In genomic region chr3:32573881-32574280, GRCm38 (mm10) we compare ENCODE assay signal across 26 mouse cellular contexts. TPM values are rescaled to one million over a fixed set of nuclear protein-coding genes. Genes with fewer than 3 reads are reported as not detected.
DNase-seq lines count a peak whose midpoint lies in the region; ATAC-seq and TF ChIP-seq lines count a peak whose summit lies in the region.
"Had no signal": no experiment of that assay in that cellular context is flagged by ENCODE, and none has a peak within 500 bp of the region (broad histone marks: within the 10 kb centered on the region; RNA-seq: fewer than 3 reads in every experiment).

No protein-coding gene starts in this region.

- no peaks in the 10 kb centered on the region for H3K27me3 ChIP-seq in heart, embryonic 10.5 days (ENCODE audit: insufficient read depth, poor library complexity, severe bottlenecking)
- no peaks in the 10 kb centered on the region for H3K27me3 ChIP-seq in kidney, adult 2 months (replicated peaks; ENCODE audit: control insufficient read depth, insufficient read depth, low read length)
- H3K27me3 ChIP-seq in kidney, embryonic 14.5 days (ENCODE audit: control insufficient read depth, insufficient read depth, low read length): no peaks in the 10 kb centered on the region
- H3K27me3 ChIP-seq in liver, adult 2 months (ENCODE audit: control insufficient read depth, insufficient read depth, low read length): no peaks in the 10 kb centered on the region
- no peaks in the 10 kb centered on the region for H3K27me3 ChIP-seq in liver, embryonic 11.5 days (replicated peaks; ENCODE audit: control insufficient read depth, insufficient read depth, low read length)
- no peaks in the 10 kb centered on the region for H3K27me3 ChIP-seq in embryonic facial prominence, embryonic 10.5 days (replicated peaks; ENCODE audit: low read depth, poor library complexity, severe bottlenecking)
- H3K27me3 ChIP-seq: forebrain, embryonic 13.5 days; heart, embryonic 12.5 days; heart, embryonic 15.5 days; hindbrain, embryonic 13.5 days had no signal

- H3K9ac ChIP-seq in kidney, embryonic 14.5 days (ENCODE audit: low read depth, low read length): no peak overlapping the region
- no peak overlapping the region for H3K9ac ChIP-seq in liver, adult 2 months (ENCODE audit: low read depth, low read length)
- H3K9ac ChIP-seq in liver, embryonic 11.5 days (ENCODE audit: low read depth, low read length): no peak overlapping the region
- H3K9ac ChIP-seq: forebrain, embryonic 13.5 days; heart, embryonic 12.5 days; heart, embryonic 15.5 days; hindbrain, embryonic 13.5 days had no signal

- H3K9me3 ChIP-seq in heart, embryonic 10.5 days: no peaks in the 10 kb centered on the region
- no peaks in the 10 kb centered on the region for H3K9me3 ChIP-seq in kidney, embryonic 14.5 days (ENCODE audit: control insufficient read depth, low read length)
- H3K9me3 ChIP-seq in liver, embryonic 11.5 days (ENCODE audit: control insufficient read depth, low read length): no peaks in the 10 kb centered on the region
- H3K9me3 ChIP-seq in embryonic facial prominence, embryonic 10.5 days: no peaks in the 10 kb centered on the region
- H3K9me3 ChIP-seq: forebrain, embryonic 10.5 days; forebrain, embryonic 13.5 days; heart, embryonic 12.5 days; heart, embryonic 15.5 days; hindbrain, embryonic 10.5 days; hindbrain, embryonic 13.5 days had no signal

- peaks cover 67% of the 10 kb centered on the region for H3K36me3 ChIP-seq in heart, embryonic 10.5 days
- H3K36me3 ChIP-seq in kidney, adult 2 months (ENCODE audit: control insufficient read depth, insufficient read depth, low read length): peaks cover 18% of the 10 kb centered on the region
- peaks cover 44% of the 10 kb centered on the region for H3K36me3 ChIP-seq in kidney, embryonic 14.5 days (ENCODE audit: control insufficient read depth, insufficient read depth, low read length)
- peaks cover 43% of the 10 kb centered on the region for H3K36me3 ChIP-seq in liver, adult 2 months (ENCODE audit: control insufficient read depth, insufficient read depth, low read length)
- peaks cover 16% of the 10 kb centered on the region for H3K36me3 ChIP-seq in liver, embryonic 11.5 days (ENCODE audit: control insufficient read depth, insufficient read depth, low read length)
- peaks cover 66% of the 10 kb centered on the region for H3K36me3 ChIP-seq in embryonic facial prominence, embryonic 10.5 days (replicated peaks)

- no peak overlapping the region for H3K4me2 ChIP-seq in kidney, embryonic 14.5 days (replicated peaks; ENCODE audit: low read depth, low read length)
- no peak overlapping the region for H3K4me2 ChIP-seq in liver, embryonic 11.5 days
- H3K4me2 ChIP-seq: forebrain, embryonic 13.5 days; heart, embryonic 12.5 days; heart, embryonic 15.5 days; hindbrain, embryonic 13.5 days had no signal

- 87% methylated on average over 9 of the region's 9 CpGs for WGBS in heart, embryonic 10.5 days
- 58% methylated on average over 9 of the region's 9 CpGs for WGBS in kidney, adult 2 months
- 75% methylated on average over 9 of the region's 9 CpGs for WGBS in kidney, embryonic 14.5 days
- WGBS in liver, adult 2 months: 76% methylated on average over 9 of the region's 9 CpGs
- WGBS in liver, embryonic 11.5 days: 85% methylated on average over 9 of the region's 9 CpGs
- WGBS in embryonic facial prominence, embryonic 10.5 days: 70% methylated on average over 9 of the region's 9 CpGs

- TF ChIP-seq CTCF in kidney, adult 2 months (conservative IDR thresholded peaks at IDR 0.05; ENCODE audit: insufficient read depth, insufficient read length, low read depth, low read length): no peak
- no peak for TF ChIP-seq CTCF in liver, adult 2 months (IDR thresholded peaks at IDR 0.05; ENCODE audit: low read depth, low read length)

- DNase-seq in heart, adult 11 months: peak; percentile 73
- no peak for DNase-seq in heart, embryonic 10.5 days (ENCODE audit: low spot score)
- peak; percentile 77 for DNase-seq in kidney, adult 2 months
- peak; percentile 64 for DNase-seq in liver, adult 2 months (ENCODE audit: extremely low read depth, low read depth, low spot score)
- DNase-seq in liver, embryonic 11.5 days (ENCODE audit: low spot score): no peak
- no peak for DNase-seq in embryonic facial prominence, embryonic 10.5 days (ENCODE audit: low spot score)
- DNase-seq: adrenal gland, adult 8-10 months; adrenal gland, postnatal 25 days; cerebellum, adult 11-12 months; cerebellum, adult 8-10 months; cerebellum, postnatal 10 days; cerebellum, postnatal 36 days; embryo, embryonic 11 days; gastrocnemius, postnatal 10 days; gastrocnemius, postnatal 36 days; heart, postnatal 10 days; heart, postnatal 36 days had no signal

- H3K4me1 ChIP-seq in heart, embryonic 10.5 days: no peaks in the 10 kb centered on the region
- H3K4me1 ChIP-seq in kidney, adult 2 months (ENCODE audit: control insufficient read depth, insufficient read depth, low read length): peaks cover 2% of the 10 kb centered on the region; the same call in 1 of the 2 replicates
- H3K4me1 ChIP-seq in kidney, embryonic 14.5 days (ENCODE audit: control insufficient read depth, insufficient read depth, low read length): no peaks in the 10 kb centered on the region
- H3K4me1 ChIP-seq in liver, adult 2 months (ENCODE audit: control insufficient read depth, insufficient read depth, low read length): peaks cover 19% of the 10 kb centered on the region
- H3K4me1 ChIP-seq in liver, embryonic 11.5 days (replicated peaks; ENCODE audit: control insufficient read depth, insufficient read depth, low read length): no peaks in the 10 kb centered on the region
- no peaks in the 10 kb centered on the region for H3K4me1 ChIP-seq in embryonic facial prominence, embryonic 10.5 days
- H3K4me1 ChIP-seq: forebrain, embryonic 13.5 days; heart, embryonic 15.5 days; hindbrain, embryonic 10.5 days; hindbrain, embryonic 13.5 days had no signal

- no peaks in the 10 kb centered on the region for H3K79me2 ChIP-seq in liver, adult 2 months (ENCODE audit: control insufficient read depth, insufficient read depth, low read length)

- TF ChIP-seq POLR2A in kidney, adult 2 months (IDR thresholded peaks at IDR 0.05; ENCODE audit: low read depth, low read length): no peak
- TF ChIP-seq POLR2A in liver, adult 2 months (IDR thresholded peaks at IDR 0.05; ENCODE audit: extremely low read depth, insufficient read depth, low read length): no peak

- H3K27ac ChIP-seq in heart, embryonic 10.5 days: no peak overlapping the region
- H3K27ac ChIP-seq in kidney, adult 2 months (ENCODE audit: insufficient read depth, low read depth, low read length): peak overlapping the region; percentile 77
- no peak overlapping the region for H3K27ac ChIP-seq in kidney, embryonic 14.5 days (ENCODE audit: low read depth, low read length)
- H3K27ac ChIP-seq in liver, adult 2 months (replicated peaks; ENCODE audit: insufficient read depth, low read depth, low read length): peak overlapping the region; percentile 57
- H3K27ac ChIP-seq in liver, embryonic 11.5 days (ENCODE audit: low read depth, low read length): no peak overlapping the region
- no peak overlapping the region for H3K27ac ChIP-seq in embryonic facial prominence, embryonic 10.5 days (replicated peaks)
- H3K27ac ChIP-seq: forebrain, embryonic 10.5 days; forebrain, embryonic 13.5 days; heart, embryonic 15.5 days; hindbrain, embryonic 10.5 days; hindbrain, embryonic 13.5 days had no signal

- ATAC-seq in kidney, embryonic 14.5 days (ENCODE audit: low FRiP score, low TSS enrichment): no peak
- ATAC-seq in liver, embryonic 11.5 days (replicated peaks; ENCODE audit: low FRiP score): no peak
- ATAC-seq: activated CD4-positive, CD25-positive, alpha-beta regulatory T cell, adult 4 months; forebrain, embryonic 13.5 days; forebrain, embryonic 16.5 days had no signal

- H3K4me3 ChIP-seq in heart, embryonic 10.5 days: no peak overlapping the region
- no peak overlapping the region for H3K4me3 ChIP-seq in kidney, adult 2 months (ENCODE audit: insufficient read depth, low read depth, low read length)
- H3K4me3 ChIP-seq in kidney, embryonic 14.5 days (ENCODE audit: low read length): no peak overlapping the region
- H3K4me3 ChIP-seq in liver, adult 2 months (ENCODE audit: insufficient read depth, low read depth, low read length): no peak overlapping the region
- H3K4me3 ChIP-seq in liver, embryonic 11.5 days (ENCODE audit: low read depth, low read length): no peak overlapping the region
- no peak overlapping the region for H3K4me3 ChIP-seq in embryonic facial prominence, embryonic 10.5 days
- H3K4me3 ChIP-seq: forebrain, embryonic 10.5 days; forebrain, embryonic 13.5 days; heart, embryonic 12.5 days; heart, embryonic 15.5 days; hindbrain, embryonic 10.5 days; hindbrain, embryonic 13.5 days had no signal

RNA-seq across cellular contexts. Expression of gene Gnb4, which starts 42.5 kb away (rescaled TPM):
- polyA plus RNA-seq in heart, embryonic 10.5 days (2016; fragmentation: Nextera tagmentation; extraction: Ambion mirVana): 57.9 and 59.5 TPM in 2 replicates
- 13.6 and 16.0 TPM in 2 replicates for polyA plus RNA-seq in kidney, adult 2 months (2012; rRNA removed)
- polyA plus RNA-seq in kidney, embryonic 14.5 days (2014; fragmentation: Nextera tagmentation; extraction: Ambion mirVana): 36.4 and 43.8 TPM in 2 replicates
- total RNA-seq in liver, adult 2 months (2014; rRNA removed): 1.9 TPM in 2 replicates
- 2.2 and 2.3 TPM in 2 replicates for polyA plus RNA-seq in liver, adult 2 months (2012; rRNA removed)
- 24.9 and 27.2 TPM in 2 replicates for polyA plus RNA-seq in liver, embryonic 11.5 days (2014; fragmentation: Nextera tagmentation; extraction: Ambion mirVana)
- 38.8 and 44.1 TPM in 2 replicates for polyA plus RNA-seq in embryonic facial prominence, embryonic 10.5 days (2016; fragmentation: Nextera tagmentation; extraction: Ambion mirVana)

RNA-seq across cellular contexts. Expression of gene Mfn1, which starts 44.6 kb away (rescaled TPM):
- polyA plus RNA-seq in heart, embryonic 10.5 days (2016; fragmentation: Nextera tagmentation; extraction: Ambion mirVana): 45.6 and 65.3 TPM in 2 replicates
- 19.9 and 26.4 TPM in 2 replicates for polyA plus RNA-seq in kidney, adult 2 months (2012; rRNA removed)
- 17.8 and 29.6 TPM in 2 replicates for polyA plus RNA-seq in kidney, embryonic 14.5 days (2014; fragmentation: Nextera tagmentation; extraction: Ambion mirVana)
- 39.7 and 45.0 TPM in 2 replicates for total RNA-seq in liver, adult 2 months (2014; rRNA removed)
- polyA plus RNA-seq in liver, adult 2 months (2012; rRNA removed): 10.1 and 11.6 TPM in 2 replicates
- 32.7 and 36.6 TPM in 2 replicates for polyA plus RNA-seq in liver, embryonic 11.5 days (2014; fragmentation: Nextera tagmentation; extraction: Ambion mirVana)
- polyA plus RNA-seq in embryonic facial prominence, embryonic 10.5 days (2016; fragmentation: Nextera tagmentation; extraction: Ambion mirVana): 23.9 and 24.9 TPM in 2 replicates

Comparison
In these comparisons a context has a peak if more than half of its experiments do, and no peak if none do; other contexts are left out.
1. DNase-seq: peak in heart, adult 11 months (single experiment), kidney, adult 2 months (single experiment) and liver, adult 2 months (single experiment); none in heart, embryonic 10.5 days (single experiment), liver, embryonic 11.5 days (single experiment) and embryonic facial prominence, embryonic 10.5 days (single experiment).
2. H3K27ac ChIP-seq: peak in kidney, adult 2 months (single experiment) and liver, adult 2 months (single experiment); none in heart, embryonic 10.5 days (single experiment), kidney, embryonic 14.5 days (single experiment), liver, embryonic 11.5 days (single experiment) and embryonic facial prominence, embryonic 10.5 days (single experiment).